Mouse (Mus musculus) midbrain, embryonic 13.5 days (tissue): Measurements from ENCODE around the gene Ganab. TPM values are rescaled to one million over a fixed set of nuclear protein-coding genes. Genes with fewer than 3 reads are reported as not detected.

ENCODE experiments used
- ATAC-seq: fragments of 200-750 bp; cut with Nextera tagmentation; 2 replicates; pipeline ENCODE4 v1.8.0; 2017; ENCODE audit warnings: mild to moderate bottlenecking, moderate TSS enrichment, moderate library complexity
- H3K27ac ChIP-seq: fragments of 300-500 bp; sonication (generic); 2 replicates; pipeline ENCODE4 v1.5.1; 2015; ENCODE audit warnings: inconsistent platforms, mild to moderate bottlenecking, moderate library complexity
- H3K27me3 ChIP-seq: fragments of 300-500 bp; sonication (generic); 2 replicates; pipeline ENCODE4 v1.6.1; 2015; ENCODE audit warnings: mild to moderate bottlenecking, inconsistent platforms
- H3K36me3 ChIP-seq: fragments of 300-500 bp; sonication (generic); 2 replicates; pipeline ENCODE4 v1.6.1; 2015; ENCODE audit warnings: mild to moderate bottlenecking, inconsistent platforms
- H3K4me1 ChIP-seq: fragments of 300-500 bp; sonication (generic); replicated peaks from 2 replicates; pipeline ENCODE4 v1.6.1; 2015; ENCODE audit warnings: inconsistent platforms
- H3K4me2 ChIP-seq: fragments of 300-500 bp; sonication (generic); replicated peaks from 2 replicates; pipeline ENCODE4 v1.6.1; 2015; ENCODE audit warnings: moderate library complexity, mild to moderate bottlenecking, inconsistent platforms
- H3K4me3 ChIP-seq: fragments of 300-500 bp; sonication (generic); replicated peaks from 2 replicates; pipeline ENCODE4 v1.5.1; 2015; ENCODE audit warnings: mild to moderate bottlenecking, inconsistent platforms
- H3K9ac ChIP-seq: fragments of 300-500 bp; sonication (generic); replicated peaks from 2 replicates; pipeline ENCODE4 v1.6.1; 2015; ENCODE audit warnings: mild to moderate bottlenecking, inconsistent platforms
- H3K9me3 ChIP-seq: fragments of 300-500 bp; sonication (generic); 2 replicates; pipeline ENCODE4 v1.6.1; 2016; ENCODE audit warnings: mild to moderate bottlenecking, inconsistent platforms
- WGBS: fragments of 180-500 bp; shearing (Covaris S2); methylation state at CpG from one replicate; pipeline ENCODE4 v1.1.7; 2015; 5-methylcytosine and 5-hydroxymethylcytosine counted together
- polyA plus RNA-seq: library from polyadenylated mRNA; unstranded; fragments of >200 nt; fragmentation: Nextera tagmentation; extraction: Ambion mirVana; gene quantifications from 2 replicates; pipeline ENCODE4 v1.2.1, GENCODE M21; 2015

The Ganab gene
- polyA plus RNA-seq, 1 experiment from 2014 or later = 99.8 TPM

DNA sequence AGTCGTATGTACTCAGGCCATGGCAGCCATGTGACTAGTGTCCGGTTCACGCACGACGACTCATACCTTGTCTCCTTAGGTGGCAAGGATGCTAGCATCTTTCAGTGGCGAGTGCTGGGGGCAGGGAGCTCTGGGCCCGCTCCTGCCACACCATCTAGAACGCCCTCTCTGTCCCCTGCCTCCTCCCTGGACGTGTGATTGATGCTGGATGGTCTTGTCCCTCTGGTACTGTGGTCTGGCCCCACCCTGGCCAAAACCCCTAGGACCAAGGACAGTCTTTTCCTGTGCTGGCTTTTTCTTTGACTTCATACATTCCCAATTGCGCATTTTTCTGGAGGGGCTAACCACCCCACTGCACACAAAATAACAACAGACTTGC, 43.3 kb downstream of the Ganab start:
- 38% methylated on average over 10 of the region's 10 CpGs for WGBS
- Histone ChIP-seq H3K27ac (peak overlapping the region; percentile 98), H3K4me3 (peak overlapping the region; percentile 98), H3K9me3 (no peaks in the 10 kb centered on the region), H3K36me3 (peaks cover 30% of the 10 kb centered on the region), H3K27me3 (no peaks in the 10 kb centered on the region), H3K9ac (peak overlapping the region; percentile 99), H3K4me2 (peak overlapping the region; percentile 72), H3K4me1 (peaks cover 38% of the 10 kb centered on the region)
- peak; percentile 53 for ATAC-seq

DNA sequence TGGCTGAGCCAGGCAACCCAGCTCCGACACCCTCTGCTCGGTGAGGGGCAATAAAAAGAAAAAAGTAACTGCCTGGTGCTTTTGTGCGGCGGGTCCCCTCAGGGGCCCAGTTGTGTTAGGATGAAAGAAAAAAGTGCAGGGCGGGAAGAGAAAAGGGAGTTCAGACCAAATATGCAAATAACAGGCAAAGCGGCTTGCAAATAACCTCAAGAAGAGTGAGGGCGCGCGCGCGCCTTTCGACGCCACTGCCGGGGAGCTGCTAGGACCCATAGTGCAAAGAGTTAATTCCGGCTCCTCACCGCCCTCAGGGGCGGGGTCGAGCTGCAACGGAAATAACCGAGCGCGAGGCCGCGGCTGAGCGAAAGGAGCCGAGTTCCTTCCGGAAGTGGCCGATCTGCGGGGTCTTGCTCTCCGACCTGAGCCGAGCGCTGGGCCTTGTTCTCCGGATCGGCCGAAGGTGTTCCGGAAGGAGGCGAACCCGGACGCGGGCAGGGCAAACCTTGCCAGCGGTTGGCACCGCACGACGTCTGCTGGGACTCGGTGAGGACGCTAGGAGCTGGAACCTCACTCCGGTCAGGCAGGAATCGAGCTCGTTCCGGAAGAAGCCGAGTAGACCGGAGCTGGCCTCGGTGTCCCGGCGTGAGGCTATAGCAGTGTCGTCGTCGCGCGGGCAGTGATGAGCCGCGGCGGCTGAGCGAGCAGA, 43.8 kb downstream of the Ganab start, which contains the start of gene Mta2:
Gene Mta2, plus strand, starts transcription at position 361 of the 703 bp plus-strand sequence.
- peaks cover 35% of the 10 kb centered on the region for H3K36me3 ChIP-seq
- no peaks in the 10 kb centered on the region for H3K9me3 ChIP-seq
- peak within 1 kb of the TSS; percentile 98 for H3K4me3 ChIP-seq
- WGBS = under 1% methylated on average over 64 of the region's 64 CpGs
- no peaks in the 10 kb centered on the region for H3K27me3 ChIP-seq
- peak; percentile 95 for ATAC-seq
- peak within 1 kb of the TSS; percentile 72 for H3K4me2 ChIP-seq
- peak within 1 kb of the TSS; percentile 98 for H3K27ac ChIP-seq
- H3K9ac ChIP-seq = peak within 1 kb of the TSS; percentile 99
- H3K4me1 ChIP-seq = peaks cover 38% of the 10 kb centered on the region

DNA sequence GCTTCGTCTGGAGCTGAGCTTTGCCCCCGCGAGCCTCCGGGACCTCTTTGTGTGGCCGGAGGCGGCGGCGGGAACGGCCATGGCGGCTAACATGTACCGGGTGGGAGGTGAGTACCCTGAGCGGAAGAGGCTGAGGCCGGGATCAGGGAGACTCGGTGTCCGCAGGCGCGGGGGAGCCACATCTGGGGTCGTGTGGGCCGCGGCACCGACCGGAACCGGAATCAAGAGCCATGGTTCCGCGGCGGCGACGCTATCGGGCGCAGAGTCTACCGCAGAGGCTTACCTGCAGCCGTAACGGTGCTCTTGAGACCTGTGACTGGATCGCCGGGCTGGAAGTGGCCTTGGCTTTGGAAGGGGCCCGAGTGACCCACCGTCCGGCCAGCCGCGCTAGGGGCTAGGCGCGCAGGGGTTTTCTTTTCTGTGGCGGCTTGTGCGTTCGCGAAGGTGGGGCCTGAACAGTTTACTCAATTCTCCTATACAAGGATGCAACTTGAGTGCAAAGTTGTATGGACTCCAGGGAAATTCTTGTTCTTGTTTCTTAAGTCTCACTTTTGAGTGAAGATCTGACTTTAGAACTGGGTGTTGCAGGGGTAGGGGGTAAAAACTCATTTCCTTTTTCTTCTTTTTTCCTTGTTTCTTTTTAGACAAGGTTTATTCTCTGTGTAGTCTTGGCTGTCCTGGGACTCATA, 44.5 kb downstream of the Ganab start:
- Histone ChIP-seq H3K27ac (peak overlapping the region; percentile 98), H3K27me3 (no peaks in the 10 kb centered on the region), H3K4me3 (peak overlapping the region; percentile 98), H3K9ac (peak overlapping the region; percentile 99), H3K36me3 (peaks cover 40% of the 10 kb centered on the region), H3K4me2 (peak overlapping the region; percentile 72), H3K4me1 (peaks cover 38% of the 10 kb centered on the region), H3K9me3 (no peaks in the 10 kb centered on the region)
- ATAC-seq = peak; percentile 60
- under 1% methylated on average over 46 of the region's 46 CpGs for WGBS

DNA sequence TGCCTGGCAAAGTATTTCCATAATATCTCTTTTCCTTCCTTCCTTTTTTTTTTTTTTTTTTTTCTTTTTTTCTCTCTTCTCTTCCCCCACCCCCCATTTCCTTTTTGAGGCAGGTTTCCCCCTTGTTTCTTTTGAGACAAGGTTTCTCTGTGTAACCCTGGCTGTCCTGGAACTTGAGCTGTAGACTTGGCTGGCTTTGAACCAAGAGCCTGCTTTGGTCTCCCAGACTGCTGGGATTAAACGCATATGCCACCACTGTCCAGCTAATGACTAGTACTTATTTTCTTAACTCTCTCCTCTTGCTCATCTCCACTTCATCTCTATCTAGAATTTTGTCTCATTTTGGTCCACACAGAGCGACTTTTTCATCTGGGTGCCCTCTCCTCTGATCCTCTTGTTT, 45.2 kb downstream of the Ganab start:
- Histone ChIP-seq H3K4me2 (peak overlapping the region; percentile 72), H3K9ac (peak overlapping the region; percentile 99), H3K4me3 (peak overlapping the region; percentile 98), H3K27me3 (no peaks in the 10 kb centered on the region), H3K27ac (no peak overlapping the region), H3K4me1 (peaks cover 38% of the 10 kb centered on the region), H3K36me3 (peaks cover 43% of the 10 kb centered on the region), H3K9me3 (no peaks in the 10 kb centered on the region)
- no peak for ATAC-seq
- 82% methylated on average over 2 of the region's 2 CpGs for WGBS

DNA sequence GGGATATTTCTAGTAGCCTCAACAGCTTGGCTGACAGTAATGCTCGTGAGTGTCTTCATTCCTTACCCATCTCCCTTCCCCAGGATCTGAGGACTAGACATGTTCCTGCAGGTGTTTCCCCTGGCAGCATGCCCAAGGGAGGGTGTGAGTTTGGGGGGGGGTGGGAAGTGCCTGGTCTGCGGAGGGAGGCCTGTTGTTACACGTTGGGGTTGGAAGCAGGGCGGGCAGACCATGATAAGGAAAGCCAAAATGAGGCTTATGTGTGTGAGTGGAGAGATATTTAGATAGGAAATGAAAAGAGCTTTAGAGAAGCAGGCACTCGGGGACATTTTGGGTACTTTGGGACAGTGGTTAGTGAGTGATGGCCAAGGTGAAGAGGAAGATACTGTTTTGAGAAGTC, 46.2 kb downstream of the Ganab start:
- Histone ChIP-seq H3K27ac (no peak overlapping the region; the same call in 1 of the 2 replicates), H3K4me3 (peak overlapping the region; percentile 16), H3K4me1 (peaks cover 38% of the 10 kb centered on the region), H3K36me3 (peaks cover 50% of the 10 kb centered on the region), H3K4me2 (peak overlapping the region; percentile 72; the same call in 1 of the 2 replicates), H3K9me3 (no peaks in the 10 kb centered on the region), H3K27me3 (no peaks in the 10 kb centered on the region), H3K9ac (peak overlapping the region; percentile 99; the same call in 1 of the 2 replicates)
- 80% methylated on average over 5 of the region's 5 CpGs for WGBS
- no peak for ATAC-seq

DNA sequence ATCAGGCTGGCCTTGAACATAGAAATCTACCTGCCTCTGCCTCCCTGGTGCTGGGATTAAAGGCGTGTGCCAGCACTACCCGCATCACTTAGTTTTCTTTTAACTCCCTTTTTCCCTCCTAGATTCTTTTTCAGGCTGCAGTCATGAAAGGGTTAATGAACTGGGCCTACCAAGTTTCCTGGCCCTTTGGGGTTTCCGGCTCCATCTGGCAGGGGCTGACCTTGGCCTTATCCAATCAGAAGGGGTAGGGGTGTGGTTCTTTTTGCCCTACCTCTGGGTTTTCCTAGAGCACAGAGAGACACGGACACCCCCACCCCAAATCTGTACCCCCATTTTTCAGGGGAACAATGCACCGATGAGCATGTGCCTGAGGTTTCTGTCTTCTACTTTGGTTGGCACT, 46.9 kb downstream of the Ganab start:
- 0 out of 2 replicates have a peak overlapping the region, but pooled peaks have one; percentile 1 for H3K9ac ChIP-seq
- peaks cover 38% of the 10 kb centered on the region for H3K4me1 ChIP-seq
- no peaks in the 10 kb centered on the region for H3K27me3 ChIP-seq
- peak overlapping the region; percentile 31 for H3K4me2 ChIP-seq
- ATAC-seq = no peak
- H3K36me3 ChIP-seq = peaks cover 57% of the 10 kb centered on the region
- 42% methylated on average over 5 of the region's 5 CpGs for WGBS
- H3K27ac ChIP-seq = no peak overlapping the region
- H3K4me3 ChIP-seq = peak overlapping the region; percentile 1; the same call in 1 of the 2 replicates
- no peaks in the 10 kb centered on the region for H3K9me3 ChIP-seq

DNA sequence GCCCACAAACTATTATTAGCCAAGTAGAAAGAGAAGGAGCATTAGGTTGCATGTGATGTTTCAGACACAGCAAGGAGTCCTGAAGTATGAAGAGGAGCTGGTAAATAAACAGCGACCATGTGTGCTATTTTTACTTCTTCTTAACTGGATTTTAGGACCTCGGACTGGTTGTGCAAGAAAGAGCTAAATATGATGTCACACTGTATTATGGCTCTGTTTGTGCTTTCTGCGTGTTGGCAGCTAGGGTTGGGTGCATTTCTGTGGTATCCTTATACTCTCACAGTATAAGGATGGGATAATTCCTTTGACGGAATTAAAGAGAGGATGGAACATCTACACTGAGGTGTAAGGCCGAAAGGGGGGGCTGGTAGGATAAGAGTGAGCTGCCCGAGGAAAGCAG, 47.4 kb downstream of the Ganab start:
- Histone ChIP-seq H3K9ac (0 out of 2 replicates have a peak overlapping the region, but pooled peaks have one; percentile 1), H3K4me3 (no peak overlapping the region; the same call in 1 of the 2 replicates), H3K27ac (no peak overlapping the region), H3K27me3 (no peaks in the 10 kb centered on the region), H3K9me3 (no peaks in the 10 kb centered on the region), H3K4me2 (peak overlapping the region; percentile 31), H3K36me3 (peaks cover 62% of the 10 kb centered on the region), H3K4me1 (peaks cover 38% of the 10 kb centered on the region)
- no peak for ATAC-seq
- 90% methylated on average over 6 of the region's 6 CpGs for WGBS

DNA sequence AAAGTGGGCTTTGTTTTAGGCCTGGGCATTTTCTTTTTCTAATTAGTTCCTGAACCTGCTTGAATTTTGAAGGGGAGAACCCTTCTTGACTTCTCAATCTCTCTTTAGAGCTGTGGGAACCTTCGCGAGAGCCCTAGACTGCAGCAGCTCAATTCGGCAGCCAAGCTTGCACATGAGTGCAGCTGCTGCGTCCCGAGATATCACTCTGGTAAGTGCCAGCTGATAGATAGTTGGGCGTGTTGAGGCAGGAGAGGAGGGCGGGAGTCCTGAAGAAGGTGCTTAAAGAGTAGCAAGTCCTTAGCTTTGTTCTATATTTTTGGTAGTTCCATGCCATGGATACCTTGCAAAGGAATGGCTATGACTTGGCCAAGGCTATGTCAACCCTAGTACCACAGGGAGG, 49.1 kb downstream of the Ganab start:
- no peak for ATAC-seq
- Histone ChIP-seq H3K9ac (no peak overlapping the region), H3K9me3 (no peaks in the 10 kb centered on the region), H3K27ac (no peak overlapping the region), H3K4me3 (no peak overlapping the region), H3K4me1 (peaks cover 35% of the 10 kb centered on the region), H3K27me3 (no peaks in the 10 kb centered on the region), H3K36me3 (peaks cover 79% of the 10 kb centered on the region), H3K4me2 (no peak overlapping the region)
- 98% methylated on average over 7 of the region's 7 CpGs for WGBS

DNA sequence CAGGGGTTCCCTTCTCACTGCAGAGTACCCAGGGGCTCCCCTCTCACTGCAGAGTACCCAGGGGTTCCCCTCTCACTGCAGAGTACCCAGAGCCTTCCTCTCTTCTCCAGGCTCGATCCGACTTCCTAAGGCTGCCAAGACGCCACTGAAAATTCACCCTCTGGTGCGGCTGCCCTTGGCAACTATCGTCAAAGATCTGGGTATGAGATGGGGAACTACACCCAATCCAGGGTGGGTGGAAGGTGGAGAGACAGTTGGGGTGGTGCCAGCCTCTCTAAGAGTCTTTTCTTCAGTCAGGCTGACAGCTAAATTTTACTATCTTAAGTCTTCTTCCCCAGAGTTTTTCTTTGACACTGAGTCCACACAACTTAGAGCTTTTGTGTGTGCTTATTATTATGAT, 52.3 kb downstream of the Ganab start:
- Histone ChIP-seq H3K9me3 (no peaks in the 10 kb centered on the region), H3K27me3 (no peaks in the 10 kb centered on the region), H3K4me2 (no peak overlapping the region), H3K36me3 (peaks cover 76% of the 10 kb centered on the region), H3K4me1 (peaks cover 35% of the 10 kb centered on the region), H3K4me3 (no peak overlapping the region), H3K9ac (no peak overlapping the region), H3K27ac (no peak overlapping the region)
- 93% methylated on average over 5 of the region's 5 CpGs for WGBS
- no peak for ATAC-seq

DNA sequence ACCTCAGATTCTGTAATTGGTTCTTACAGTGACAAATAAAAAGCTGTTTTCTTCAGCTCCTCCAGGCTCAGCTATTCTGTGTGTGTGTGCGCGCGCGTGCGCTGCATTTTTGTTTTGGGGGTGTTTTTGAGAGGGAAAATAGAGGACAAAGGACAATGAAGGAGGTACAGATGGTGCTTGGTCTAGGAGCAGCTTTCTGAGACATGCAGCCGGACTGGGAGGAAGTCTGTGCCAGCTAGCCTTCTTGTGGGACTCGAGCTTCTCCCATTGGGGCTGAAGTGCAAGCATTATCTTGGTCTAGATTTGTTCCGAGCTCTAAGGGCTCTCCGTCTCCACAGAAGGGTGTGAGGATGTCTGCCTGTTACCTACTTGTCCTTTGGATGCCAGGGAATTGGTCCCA, 54.4 kb downstream of the Ganab start:
- Histone ChIP-seq H3K9me3 (no peaks in the 10 kb centered on the region), H3K27me3 (no peaks in the 10 kb centered on the region), H3K4me1 (peaks cover 38% of the 10 kb centered on the region), H3K27ac (peak overlapping the region; percentile 95), H3K9ac (peak overlapping the region; percentile 70), H3K4me3 (peak overlapping the region; percentile 77; the same call in 1 of the 2 replicates), H3K4me2 (peak overlapping the region; percentile 89; the same call in 1 of the 2 replicates), H3K36me3 (peaks cover 73% of the 10 kb centered on the region)
- no peak for ATAC-seq
- WGBS = 76% methylated on average over 9 of the region's 9 CpGs

DNA sequence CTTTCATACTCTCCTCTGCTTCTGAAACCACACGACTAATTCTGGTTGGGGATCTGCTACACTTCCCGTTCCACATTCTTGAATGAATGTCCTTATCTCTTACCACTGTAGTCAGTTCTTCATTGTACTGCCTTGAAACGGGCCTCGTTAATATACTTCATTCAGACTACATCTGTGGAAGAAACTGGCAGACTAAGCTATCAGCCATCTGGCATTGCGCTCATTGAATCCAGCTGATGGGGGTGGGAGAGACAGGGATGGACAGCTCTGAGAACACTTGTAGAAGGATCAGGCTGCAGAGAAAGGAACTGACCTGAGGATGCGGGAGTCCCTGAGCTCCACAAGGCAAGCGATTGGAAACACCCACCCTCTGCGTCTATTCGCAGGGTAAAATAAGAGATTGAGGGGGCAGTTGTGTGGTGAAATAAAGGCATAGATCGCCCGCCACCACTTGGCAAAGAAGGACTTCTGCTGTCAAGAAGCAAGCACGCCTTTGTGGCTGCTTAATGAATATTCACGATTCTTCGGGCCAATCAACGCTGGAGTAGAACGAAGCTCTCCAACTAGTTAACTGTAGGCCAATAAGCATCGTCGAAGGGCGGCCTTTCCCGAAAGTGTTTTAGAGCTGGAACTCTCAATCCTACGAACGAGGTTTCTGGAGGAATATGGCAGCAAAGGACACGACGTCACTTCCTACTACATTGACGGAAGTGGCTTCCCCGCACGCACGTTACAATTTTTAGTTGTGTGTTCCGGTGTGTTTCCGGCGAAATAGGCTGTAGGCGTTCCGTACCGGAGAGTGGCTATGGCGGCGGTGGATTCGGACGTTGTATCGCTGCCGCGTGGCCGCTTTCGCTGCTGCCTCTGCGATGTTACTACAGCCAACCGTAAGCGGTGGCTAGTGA, 55.5 kb downstream of the Ganab start, which contains the start of gene Tut1:
Gene Tut1, plus strand, starts transcription at position 713 of the 905 bp plus-strand sequence.
- ATAC-seq = peak; percentile 97
- H3K9ac ChIP-seq = peak within 1 kb of the TSS; percentile 75
- H3K9me3 ChIP-seq = no peaks in the 10 kb centered on the region
- peak within 1 kb of the TSS; percentile 95 for H3K27ac ChIP-seq
- peak within 1 kb of the TSS; percentile 77 for H3K4me3 ChIP-seq
- H3K4me2 ChIP-seq = peak within 1 kb of the TSS; percentile 89
- H3K27me3 ChIP-seq = no peaks in the 10 kb centered on the region
- 2% methylated on average over 46 of the region's 46 CpGs for WGBS
- H3K4me1 ChIP-seq = peaks cover 38% of the 10 kb centered on the region
- peaks cover 69% of the 10 kb centered on the region for H3K36me3 ChIP-seq
